In the genomic region with DNA sequence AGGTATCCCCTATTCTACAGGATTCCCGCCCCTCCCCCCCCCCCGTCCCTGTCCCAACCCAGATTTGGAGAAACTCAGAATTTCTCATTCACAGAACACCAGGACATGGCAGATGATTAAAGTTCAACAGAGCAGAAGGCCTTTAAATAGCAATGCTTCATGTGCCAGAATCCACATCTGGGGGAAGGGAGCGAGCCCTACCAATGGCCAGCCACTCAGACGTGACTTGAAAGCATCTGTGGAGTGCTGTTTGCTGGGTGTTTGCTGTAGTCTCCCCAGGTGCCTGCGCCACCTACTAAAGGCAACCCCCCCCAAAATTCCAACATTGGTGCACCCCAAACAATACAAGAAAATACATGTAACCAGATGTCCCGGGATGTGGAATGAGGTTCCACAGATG, we compare ENCODE assay signal across 17 mouse cellular contexts.
"Had no signal": no experiment of that assay in that cellular context is flagged by ENCODE, and none has a peak within 500 bp of the region (broad histone marks: within the 10 kb centered on the region; RNA-seq: fewer than 3 reads in every experiment).

No protein-coding gene starts in this region.

- H3K36me3 ChIP-seq: limb, embryonic 12.5 days; limb, embryonic 15.5 days; midbrain, embryonic 10.5 days; midbrain, embryonic 13.5 days; neural tube, embryonic 13.5 days; stomach, embryonic 15.5 days had no signal

- H3K4me1 ChIP-seq: neural tube, embryonic 13.5 days; stomach, embryonic 15.5 days had no signal

- DNase-seq: kidney, postnatal 10 days; lung, embryonic 14.5 days; right cerebral cortex, postnatal 25 days had no signal

- H3K4me2 ChIP-seq: limb, embryonic 12.5 days; limb, embryonic 15.5 days; liver, embryonic 11.5 days; lung, embryonic 14.5 days; midbrain, embryonic 13.5 days; neural tube, embryonic 13.5 days; stomach, embryonic 15.5 days had no signal

- H3K27me3 ChIP-seq: limb, embryonic 15.5 days; midbrain, embryonic 13.5 days; neural tube, embryonic 13.5 days; stomach, embryonic 15.5 days had no signal

- H3K27ac ChIP-seq: limb, embryonic 12.5 days; limb, embryonic 15.5 days; liver, embryonic 14.5 days; macrophage; midbrain, embryonic 10.5 days; midbrain, embryonic 13.5 days; neural tube, embryonic 13.5 days; stomach, embryonic 15.5 days had no signal

- H3K9ac ChIP-seq: limb, embryonic 12.5 days; limb, embryonic 15.5 days; liver, embryonic 14.5 days; liver, postnatal 0 days; lung, embryonic 14.5 days; midbrain, embryonic 13.5 days; neural tube, embryonic 13.5 days; stomach, embryonic 15.5 days had no signal

- H3K4me3 ChIP-seq: limb, embryonic 12.5 days; limb, embryonic 15.5 days; megakaryocyte, embryonic 14.5 days; midbrain, embryonic 10.5 days; midbrain, embryonic 13.5 days; myocyte; neural tube, embryonic 13.5 days; stomach, embryonic 15.5 days had no signal

- ATAC-seq: lung, postnatal 0 days; midbrain, embryonic 13.5 days; midbrain, embryonic 16.5 days had no signal

- H3K9me3 ChIP-seq: limb, embryonic 12.5 days; limb, embryonic 15.5 days; megakaryocyte, embryonic 14.5 days; midbrain, embryonic 10.5 days; midbrain, embryonic 13.5 days; neural tube, embryonic 13.5 days; stomach, embryonic 15.5 days had no signal
